Comparison of ENCODE assay signal across 9 mouse cellular contexts in the genomic region with DNA sequence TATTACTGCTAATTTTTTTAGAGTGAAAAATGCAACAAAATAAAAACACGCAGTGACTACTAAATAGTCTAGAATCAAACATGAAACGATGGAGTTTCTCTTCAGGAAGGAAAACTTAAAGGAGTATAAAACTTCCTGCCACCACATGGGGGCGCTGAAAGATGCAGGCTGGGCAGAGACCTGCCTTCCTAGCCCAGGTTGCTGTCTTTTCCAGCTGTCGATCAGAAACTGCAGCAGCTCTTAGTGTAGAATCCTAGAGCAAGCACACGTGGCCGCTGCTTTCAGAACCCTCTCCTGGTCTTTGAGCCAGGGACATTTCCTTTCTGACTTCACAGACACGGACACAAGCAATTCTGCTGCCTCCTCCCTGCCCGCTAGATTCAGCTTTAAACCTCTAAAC. TPM values are rescaled to one million over a fixed set of nuclear protein-coding genes. Genes with fewer than 3 reads are reported as not detected.
DNase-seq lines count a peak whose midpoint lies in the region; ATAC-seq and TF ChIP-seq lines count a peak whose summit lies in the region.
"Had no signal": no experiment of that assay in that cellular context is flagged by ENCODE, and none has a peak within 500 bp of the region (broad histone marks: within the 10 kb centered on the region; RNA-seq: fewer than 3 reads in every experiment).

No protein-coding gene starts in this region.

- 28% methylated on average over 8 of the region's 8 CpGs for WGBS in forebrain, embryonic 10.5 days
- WGBS in forebrain, embryonic 16.5 days, result 27% methylated on average over 8 of the region's 8 CpGs
- WGBS in lung, embryonic 14.5 days, result 19% methylated on average over 8 of the region's 8 CpGs

- intact Hi-C loops in heart, postnatal 36 days (cut with DNase I), result loop anchor here (2.0 to 5.0 kb wide), 3 partner anchors 122 to 219 kb away; no protein-coding TSS in a partner anchor

- no peak overlapping the region for H3K27ac ChIP-seq in forebrain, embryonic 10.5 days
- H3K27ac ChIP-seq in forebrain, embryonic 16.5 days (ENCODE audit: low read length), result no peak overlapping the region
- no peak overlapping the region for H3K27ac ChIP-seq in lung, embryonic 14.5 days (ENCODE audit: low read depth)

- ATAC-seq in forebrain, embryonic 16.5 days, result no peak
- ATAC-seq in lung, embryonic 14.5 days (ENCODE audit: insufficient read depth), result no peak

- no peak overlapping the region for H3K4me2 ChIP-seq in forebrain, embryonic 16.5 days (ENCODE audit: low read length)
- H3K4me2 ChIP-seq in lung, embryonic 14.5 days, result no peak overlapping the region

- peak; percentile 79 for TF ChIP-seq CTCF in lung, embryonic 14.5 days (IDR thresholded peaks at IDR 0.05; ENCODE audit: low read depth)

- no peak overlapping the region for H3K4me3 ChIP-seq in forebrain, embryonic 10.5 days
- H3K4me3 ChIP-seq in forebrain, embryonic 16.5 days (replicated peaks; ENCODE audit: low read length), result no peak overlapping the region
- no peak overlapping the region for H3K4me3 ChIP-seq in lung, embryonic 14.5 days (ENCODE audit: low read depth, low read length)

- H3K4me1 ChIP-seq in forebrain, embryonic 10.5 days, result peaks cover 11% of the 10 kb centered on the region
- H3K4me1 ChIP-seq in forebrain, embryonic 16.5 days (replicated peaks; ENCODE audit: control insufficient read depth, insufficient read depth, low read length), result peaks cover 4% of the 10 kb centered on the region; the same call in 1 of the 2 replicates
- peaks cover 5% of the 10 kb centered on the region; the same call in 1 of the 2 replicates for H3K4me1 ChIP-seq in lung, embryonic 14.5 days (ENCODE audit: insufficient read depth)

- no peaks in the 10 kb centered on the region for H3K36me3 ChIP-seq in forebrain, embryonic 10.5 days (replicated peaks)
- H3K36me3 ChIP-seq in forebrain, embryonic 16.5 days (ENCODE audit: control insufficient read depth, insufficient read depth), result no peaks in the 10 kb centered on the region
- no peaks in the 10 kb centered on the region for H3K36me3 ChIP-seq in lung, embryonic 14.5 days (ENCODE audit: insufficient read depth)

- H3K9me3 ChIP-seq in forebrain, embryonic 10.5 days, result no peaks in the 10 kb centered on the region
- no peaks in the 10 kb centered on the region for H3K9me3 ChIP-seq in forebrain, embryonic 16.5 days (ENCODE audit: control insufficient read depth, low read length)
- no peaks in the 10 kb centered on the region for H3K9me3 ChIP-seq in lung, embryonic 14.5 days (ENCODE audit: low read depth, low read length)

- DNase-seq in forebrain, embryonic 10.5 days (ENCODE audit: extremely low spot score, low spot score), result peak; percentile 29
- DNase-seq in ovary, postnatal 36 days (ENCODE audit: low spot score), result peak; percentile 45
- DNase-seq in ovary, postnatal 10 days (ENCODE audit: low spot score), result no peak
- peak; percentile 27 for DNase-seq in c-Kit-positive CD71-positive TER-119-negative erythroid progenitor cells, embryonic 14.5 days (ENCODE audit: low read depth)
- peak; percentile 22 to 59 for DNase-seq in heart, postnatal 36 days
- DNase-seq in lung, embryonic 14.5 days, result peak; percentile 88
- peak; percentile 84 for DNase-seq in testis, postnatal 10 days (ENCODE audit: low spot score)

- H3K27me3 ChIP-seq in forebrain, embryonic 10.5 days (ENCODE audit: poor library complexity, severe bottlenecking), result no peaks in the 10 kb centered on the region
- no peaks in the 10 kb centered on the region for H3K27me3 ChIP-seq in forebrain, embryonic 16.5 days (replicated peaks; ENCODE audit: control insufficient read depth, insufficient read depth, low read length)
- H3K27me3 ChIP-seq in lung, embryonic 14.5 days (ENCODE audit: insufficient read depth, low read length), result no peaks in the 10 kb centered on the region

- no peak overlapping the region for H3K9ac ChIP-seq in forebrain, embryonic 16.5 days (replicated peaks; ENCODE audit: low read depth, low read length)
- H3K9ac ChIP-seq in lung, embryonic 14.5 days, result no peak overlapping the region

RNA-seq across cellular contexts. Expression of a gene that starts 18.3 kb away (rescaled TPM):
- 5.1 and 5.3 TPM in 2 replicates for polyA plus RNA-seq in forebrain, embryonic 10.5 days (2016; fragmentation: Nextera tagmentation; extraction: Ambion mirVana)
- polyA plus RNA-seq in forebrain, embryonic 16.5 days (2015; fragmentation: Nextera tagmentation; extraction: Ambion mirVana), result 8.0 and 9.1 TPM in 2 replicates
- not detected for total RNA-seq in heart, postnatal 36 days (2021)
- 6.1 and 6.5 TPM in 2 replicates for polyA plus RNA-seq in lung, embryonic 14.5 days (2014; fragmentation: Nextera tagmentation; extraction: Ambion mirVana)

RNA-seq across cellular contexts. Expression of a gene that starts 29.7 kb away (rescaled TPM):
- polyA plus RNA-seq in forebrain, embryonic 10.5 days (2016; fragmentation: Nextera tagmentation; extraction: Ambion mirVana), result not detected in 2 replicates
- not detected in 2 replicates for polyA plus RNA-seq in forebrain, embryonic 16.5 days (2015; fragmentation: Nextera tagmentation; extraction: Ambion mirVana)
- not detected for total RNA-seq in heart, postnatal 36 days (2021)
- polyA plus RNA-seq in lung, embryonic 14.5 days (2014; fragmentation: Nextera tagmentation; extraction: Ambion mirVana), result not detected in 2 replicates
- total RNA-seq: layer of hippocampus, postnatal 25 days had no signal

RNA-seq across cellular contexts. Expression of a gene that starts 42.5 kb away (rescaled TPM):
- polyA plus RNA-seq in forebrain, embryonic 10.5 days (2016; fragmentation: Nextera tagmentation; extraction: Ambion mirVana), result 2.6 and 2.9 TPM in 2 replicates
- 1.2 and 1.7 TPM in 2 replicates for polyA plus RNA-seq in forebrain, embryonic 16.5 days (2015; fragmentation: Nextera tagmentation; extraction: Ambion mirVana)
- 10 to 100 TPM; 11.2 to 18.1 TPM for total RNA-seq in heart, postnatal 36 days (2021)
- 2.8 and 3.5 TPM in 2 replicates for polyA plus RNA-seq in lung, embryonic 14.5 days (2014; fragmentation: Nextera tagmentation; extraction: Ambion mirVana)
